Mouse (Mus musculus) cerebellum, adult 2 months (tissue): ENCODE results near the gene Timm10.

Source experiments
- CTCF ChIP-seq: fragments of 200-500 bp; IDR thresholded peaks from 2 replicates; pipeline ENCODE4 v1.5.1; 2011; ENCODE audit warnings: low read depth, mild to moderate bottlenecking, control low read depth, low read length, moderate library complexity, borderline replicate concordance; ENCODE audit not compliant: insufficient read depth
- POLR2A ChIP-seq: fragments of 200-500 bp; IDR thresholded peaks from 2 replicates; pipeline ENCODE4 v1.6.1; 2011; ENCODE audit warnings: low read length, control low read depth, borderline replicate concordance; ENCODE audit not compliant: insufficient read depth

DNA sequence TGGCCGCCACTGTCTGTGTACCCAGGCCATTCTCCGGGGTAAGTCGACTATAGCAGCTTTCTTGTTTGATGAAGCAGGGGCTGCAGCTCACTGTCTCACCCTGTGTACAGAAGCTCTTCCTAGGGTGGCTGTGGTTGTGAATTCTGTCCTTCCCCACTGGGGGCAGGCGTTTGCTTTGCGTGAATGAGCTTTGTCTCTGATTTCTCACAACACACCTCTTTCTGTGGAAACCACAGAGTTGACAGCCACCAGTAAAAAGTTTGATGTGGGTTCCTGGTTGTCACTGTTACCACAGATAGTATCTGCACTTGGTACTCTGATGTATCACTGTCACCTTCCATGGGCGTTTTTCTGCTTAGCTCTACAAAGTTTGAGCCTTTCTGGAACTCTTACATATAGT lies 47.6 kb upstream of the Timm10 start:
- no peak for TF ChIP-seq POLR2A
- TF ChIP-seq CTCF: no peak
